Mouse (Mus musculus): ENCODE results near the gene Dnah1. TPM values are rescaled to one million over a fixed set of nuclear protein-coding genes. Genes with fewer than 3 reads are reported as not detected.
A peak's percentile ranks its signal among the peaks of the same experiment; 100 is the strongest.

Gene Dnah1
- polyA plus RNA-seq, 1 experiment = 0.02 TPM

DNA sequence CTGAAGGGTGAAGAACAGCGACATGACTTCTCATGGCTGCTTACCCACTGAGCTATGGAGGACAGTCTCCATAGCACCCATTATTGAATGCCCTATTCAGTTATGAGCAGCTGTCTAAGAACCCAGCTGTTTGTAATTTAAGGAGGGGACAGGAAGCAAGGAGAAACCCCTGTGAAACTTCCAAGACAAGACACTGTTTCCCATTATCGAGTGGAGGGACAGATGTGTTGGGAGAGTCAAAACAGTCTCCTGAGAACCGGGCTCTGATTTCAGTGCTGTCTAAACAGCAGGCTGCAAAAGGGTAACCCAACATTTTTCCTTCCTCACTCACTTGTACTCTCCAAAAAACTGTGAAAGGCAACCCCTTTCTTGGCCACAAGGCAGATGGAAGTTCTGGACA lies 83.2 kb downstream of the Dnah1 start:
- no peak overlapping the region for H3ac ChIP-seq (ENCODE audit: control insufficient read depth, insufficient read length)
- H3K4me3 ChIP-seq = no peak overlapping the region
- no peaks in the 10 kb centered on the region for H3K36me3 ChIP-seq (ENCODE audit: control insufficient read depth, insufficient read depth)
- H3K27me3 ChIP-seq (ENCODE audit: control insufficient read depth, insufficient read depth, insufficient read length) = no peaks in the 10 kb centered on the region
- no peak for TF ChIP-seq POLR2A (IDR thresholded peaks at IDR 0.05; ENCODE audit: insufficient read length, low read depth)
- no peak for TF ChIP-seq MYOD1 (IDR thresholded peaks at IDR 0.05; ENCODE audit: control insufficient read depth in 1 of 3, insufficient read length in 2 of 3, low read depth in 2 of 3)
- no peak for TF ChIP-seq REST (IDR thresholded peaks at IDR 0.05; ENCODE audit: insufficient read depth, insufficient read length)
- no peak for TF ChIP-seq MYOG (IDR thresholded peaks at IDR 0.05; ENCODE audit: control insufficient read depth in 1 of 3, insufficient read depth in 1 of 3, insufficient read length in 2 of 3, low read depth in 2 of 3)
- no peak for TF ChIP-seq SRF (IDR thresholded peaks at IDR 0.05; ENCODE audit: control insufficient read depth, insufficient read length, low read depth)
- TF ChIP-seq CEBPB (IDR thresholded peaks at IDR 0.05; ENCODE audit: insufficient read depth, poor library complexity, severe bottlenecking) = no peak
- TF ChIP-seq TCF12 (IDR thresholded peaks at IDR 0.05; ENCODE audit: insufficient read depth, poor library complexity, severe bottlenecking) = no peak
- no peak for TF ChIP-seq POLR2AphosphoS2 (IDR thresholded peaks at IDR 0.05; ENCODE audit: insufficient read length, low read depth)
- TF ChIP-seq USF1 (IDR thresholded peaks at IDR 0.05; ENCODE audit: low read depth) = no peak
- no peak for TF ChIP-seq MAX (IDR thresholded peaks at IDR 0.05; ENCODE audit: low read depth)
- TF ChIP-seq TCF3 (IDR thresholded peaks at IDR 0.05; ENCODE audit: insufficient read length, low read depth) = no peak
- no peak for TF ChIP-seq E2F4 (IDR thresholded peaks at IDR 0.05; ENCODE audit: insufficient read depth)
- no peaks in the 10 kb centered on the region for H3K79me2 ChIP-seq (ENCODE audit: control insufficient read depth, insufficient read depth)
- H3K4me2 ChIP-seq (ENCODE audit: low read depth) = peak overlapping the region; percentile 27

DNA sequence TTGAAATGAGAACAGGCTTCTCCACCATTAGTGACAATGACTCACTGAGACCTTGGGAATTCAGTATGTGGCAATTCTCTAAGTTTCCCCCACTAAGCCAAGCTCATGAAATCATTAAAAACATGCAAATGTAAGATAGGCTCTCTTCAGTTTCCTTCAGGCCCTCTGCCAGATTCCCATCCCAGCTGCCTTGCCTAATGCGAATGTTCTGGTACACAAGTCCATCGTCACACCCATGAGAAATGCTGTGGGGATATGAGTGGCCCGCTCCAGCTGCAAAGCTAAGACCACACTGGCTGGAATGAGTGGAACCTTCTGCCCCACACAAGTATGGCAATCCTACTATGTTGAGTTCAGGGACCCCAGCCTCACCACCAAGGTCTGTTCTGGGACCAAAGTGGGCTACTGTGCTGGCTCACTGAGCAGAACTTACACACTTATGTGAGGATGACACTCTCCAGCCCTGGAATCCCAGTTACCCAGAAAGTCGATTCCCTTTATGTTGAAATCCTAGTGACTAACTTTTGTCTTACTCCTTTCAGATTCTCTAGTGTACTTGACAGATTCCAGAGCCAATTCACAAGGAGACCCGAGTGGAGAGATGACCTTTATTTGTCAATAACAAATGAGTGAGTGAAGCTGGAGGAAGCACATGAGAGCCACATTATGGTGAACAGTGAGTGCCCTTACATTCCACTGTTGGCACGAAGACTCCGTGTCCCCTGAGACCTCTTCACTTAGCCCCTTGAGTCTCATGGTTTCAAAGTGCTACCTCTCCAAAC lies 86.4 kb downstream of the Dnah1 start:
- Histone ChIP-seq H3K4me3 (no peak overlapping the region), H3K4me2 (ENCODE audit: low read depth) (no peak overlapping the region), H3ac (ENCODE audit: control insufficient read depth, insufficient read length) (no peak overlapping the region), H3K27me3 (ENCODE audit: control insufficient read depth, insufficient read depth, insufficient read length) (no peaks in the 10 kb centered on the region), H3K79me2 (ENCODE audit: control insufficient read depth, insufficient read depth) (no peaks in the 10 kb centered on the region), H3K36me3 (ENCODE audit: control insufficient read depth, insufficient read depth) (no peaks in the 10 kb centered on the region)
- TF ChIP-seq REST (IDR thresholded peaks at IDR 0.05; ENCODE audit: insufficient read depth, insufficient read length) = no peak
- TF ChIP-seq SRF (IDR thresholded peaks at IDR 0.05; ENCODE audit: control insufficient read depth, insufficient read length, low read depth) = no peak
- TF ChIP-seq TCF12 (IDR thresholded peaks at IDR 0.05; ENCODE audit: insufficient read depth, poor library complexity, severe bottlenecking) = no peak
- no peak for TF ChIP-seq E2F4 (IDR thresholded peaks at IDR 0.05; ENCODE audit: insufficient read depth)
- TF ChIP-seq MYOG (IDR thresholded peaks at IDR 0.05; ENCODE audit: control insufficient read depth in 1 of 3, insufficient read depth in 1 of 3, insufficient read length in 2 of 3, low read depth in 2 of 3) = no peak
- no peak for TF ChIP-seq USF1 (IDR thresholded peaks at IDR 0.05; ENCODE audit: low read depth)
- no peak for TF ChIP-seq POLR2A (IDR thresholded peaks at IDR 0.05; ENCODE audit: insufficient read length, low read depth)
- TF ChIP-seq MAX (IDR thresholded peaks at IDR 0.05; ENCODE audit: low read depth) = no peak
- no peak for TF ChIP-seq POLR2AphosphoS2 (IDR thresholded peaks at IDR 0.05; ENCODE audit: insufficient read length, low read depth)
- no peak for TF ChIP-seq MYOD1 (IDR thresholded peaks at IDR 0.05; ENCODE audit: control insufficient read depth in 1 of 3, insufficient read length in 2 of 3, low read depth in 2 of 3)
- no peak for TF ChIP-seq CEBPB (IDR thresholded peaks at IDR 0.05; ENCODE audit: insufficient read depth, poor library complexity, severe bottlenecking)
- TF ChIP-seq TCF3 (IDR thresholded peaks at IDR 0.05; ENCODE audit: insufficient read length, low read depth) = no peak

DNA sequence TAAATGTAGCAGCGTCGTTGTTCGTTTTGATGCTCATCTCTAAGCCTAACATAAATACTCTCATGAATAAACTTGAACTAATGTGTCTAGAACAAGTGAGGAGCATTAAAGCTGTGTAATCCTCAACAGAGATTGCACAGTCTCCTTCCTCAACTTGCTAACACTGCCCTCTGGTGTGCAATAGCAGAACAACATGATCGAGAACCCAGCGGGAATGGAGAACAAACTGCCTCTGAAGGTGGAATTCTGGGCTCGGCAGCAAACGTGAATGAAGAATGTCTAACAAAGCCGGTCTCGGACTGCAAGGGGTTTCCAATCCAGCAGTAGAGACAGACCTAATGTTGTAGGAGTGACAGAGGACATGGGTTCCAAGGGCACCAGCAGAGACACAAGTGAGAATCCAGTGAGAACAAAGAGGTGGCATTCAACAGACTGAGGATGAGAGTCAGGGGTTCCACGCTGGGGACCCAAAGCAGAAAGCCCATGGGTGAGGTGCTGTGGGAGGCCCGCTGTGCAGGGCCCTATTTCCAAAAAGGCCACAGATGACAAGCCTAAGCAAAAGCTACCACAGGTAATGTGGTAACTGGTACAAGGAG lies 89.6 kb downstream of the Dnah1 start:
- Histone ChIP-seq H3K79me2 (ENCODE audit: control insufficient read depth, insufficient read depth) (no peaks in the 10 kb centered on the region), H3K36me3 (ENCODE audit: control insufficient read depth, insufficient read depth) (no peaks in the 10 kb centered on the region), H3K27me3 (ENCODE audit: control insufficient read depth, insufficient read depth, insufficient read length) (peaks cover under 1% of the 10 kb centered on the region), H3K4me2 (ENCODE audit: low read depth) (peak overlapping the region; percentile 70), H3K4me3 (no peak overlapping the region), H3ac (ENCODE audit: control insufficient read depth, insufficient read length) (no peak overlapping the region)
- TF ChIP-seq CEBPB (IDR thresholded peaks at IDR 0.05; ENCODE audit: insufficient read depth, poor library complexity, severe bottlenecking) (0 out of 2 replicates have a peak, but pooled peaks have one; percentile 25), REST (IDR thresholded peaks at IDR 0.05; ENCODE audit: insufficient read depth, insufficient read length) (no peak)

DNA sequence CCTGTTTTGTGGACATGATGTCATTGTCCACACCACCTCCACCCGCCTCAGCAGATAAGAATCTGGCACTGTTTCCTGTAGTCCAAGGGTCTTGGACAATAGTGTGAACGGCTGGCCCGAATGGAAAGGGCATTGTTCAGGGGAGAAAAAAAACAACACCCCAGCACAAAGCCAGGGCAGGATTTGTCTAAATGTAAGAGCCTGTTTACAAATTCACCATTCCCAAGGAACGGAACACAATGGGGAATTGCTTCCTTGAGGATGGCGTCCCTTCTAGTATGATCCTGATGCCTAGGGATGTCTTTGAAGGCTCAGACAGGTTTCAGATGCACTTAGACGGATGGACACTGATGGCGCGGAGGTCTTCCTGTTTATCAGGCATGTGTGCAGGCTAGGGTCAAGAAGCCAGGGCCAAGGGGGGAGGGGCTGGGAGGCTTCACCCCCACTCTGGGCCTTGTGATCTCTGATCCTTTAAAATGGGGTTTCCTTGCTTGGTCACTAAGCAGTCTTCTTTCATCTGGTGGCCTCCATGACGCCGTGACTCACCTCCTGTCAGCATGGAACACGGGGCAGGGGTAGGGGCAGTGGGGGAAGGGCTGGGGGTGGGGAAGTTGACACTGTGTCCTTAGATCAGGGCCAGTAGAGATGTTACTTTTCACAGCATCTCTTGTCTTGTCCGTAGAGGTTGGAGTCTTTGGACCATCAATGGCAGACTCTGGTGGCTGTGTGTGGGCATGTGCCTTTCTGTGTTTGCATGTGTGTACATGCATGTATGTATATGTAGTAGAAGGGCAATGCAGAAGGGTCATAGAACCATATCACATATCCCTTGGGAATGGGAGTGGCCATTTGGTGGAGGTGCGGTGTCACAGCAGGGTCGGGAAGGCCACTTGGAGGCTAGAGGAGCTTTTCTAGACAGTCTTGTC lies 90.4 kb downstream of the Dnah1 start:
- no peaks in the 10 kb centered on the region for H3K36me3 ChIP-seq (ENCODE audit: control insufficient read depth, insufficient read depth)
- H3K4me3 ChIP-seq = no peak overlapping the region
- peaks cover 6% of the 10 kb centered on the region for H3K27me3 ChIP-seq (ENCODE audit: control insufficient read depth, insufficient read depth, insufficient read length)
- no peak overlapping the region for H3K4me2 ChIP-seq (ENCODE audit: low read depth)
- H3ac ChIP-seq (ENCODE audit: control insufficient read depth, insufficient read length) = no peak overlapping the region
- H3K79me2 ChIP-seq (ENCODE audit: control insufficient read depth, insufficient read depth) = no peaks in the 10 kb centered on the region
- TF ChIP-seq CEBPB (IDR thresholded peaks at IDR 0.05; ENCODE audit: insufficient read depth, poor library complexity, severe bottlenecking) (no peak), USF1 (IDR thresholded peaks at IDR 0.05; ENCODE audit: low read depth) (no peak), TCF12 (IDR thresholded peaks at IDR 0.05; ENCODE audit: insufficient read depth, poor library complexity, severe bottlenecking) (no peak), POLR2AphosphoS2 (IDR thresholded peaks at IDR 0.05; ENCODE audit: insufficient read length, low read depth) (no peak), MAX (IDR thresholded peaks at IDR 0.05; ENCODE audit: low read depth) (no peak), SRF (IDR thresholded peaks at IDR 0.05; ENCODE audit: control insufficient read depth, insufficient read length, low read depth) (no peak), MYOD1 (IDR thresholded peaks at IDR 0.05; ENCODE audit: control insufficient read depth in 1 of 3, insufficient read length in 2 of 3, low read depth in 2 of 3) (no peak), POLR2A (IDR thresholded peaks at IDR 0.05; ENCODE audit: insufficient read length, low read depth) (no peak), MYOG (IDR thresholded peaks at IDR 0.05; ENCODE audit: control insufficient read depth in 1 of 3, insufficient read depth in 1 of 3, insufficient read length in 2 of 3, low read depth in 2 of 3) (no peak)
